Mouse (Mus musculus) cerebellum, adult 2 months (tissue): ENCODE results near the gene Pde4dip. TPM values are rescaled to one million over a fixed set of nuclear protein-coding genes. Genes with fewer than 3 reads are reported as not detected.

Source experiments
- DNase-seq, 2 experiments: peaks; one replicate each; pipeline ENCODE4 v3.0.0; 2021
- H3K27ac ChIP-seq: fragments of 200-500 bp; 2 replicates; pipeline ENCODE4 v1.5.1; 2012; ENCODE audit warnings: low read length, control low read depth, inconsistent platforms; ENCODE audit not compliant: insufficient read depth
- H3K27me3 ChIP-seq: fragments of 200-500 bp; 2 replicates; pipeline ENCODE4 v1.6.1; 2012; ENCODE audit warnings: inconsistent platforms, mild to moderate bottlenecking, low read length, moderate library complexity; ENCODE audit not compliant: control insufficient read depth, insufficient read depth
- H3K4me1 ChIP-seq: fragments of 200-500 bp; 2 replicates; pipeline ENCODE4 v1.6.1; 2011; ENCODE audit warnings: low read length; ENCODE audit not compliant: control insufficient read depth, insufficient read depth
- H3K4me3 ChIP-seq: fragments of 200-500 bp; replicated peaks from 2 replicates; pipeline ENCODE3; 2011; ENCODE audit warnings: mild to moderate bottlenecking, low read depth, low read length, control low read depth; ENCODE audit not compliant: insufficient read depth
- CTCF ChIP-seq: fragments of 200-500 bp; IDR thresholded peaks from 2 replicates; pipeline ENCODE4 v1.5.1; 2011; ENCODE audit warnings: low read depth, mild to moderate bottlenecking, control low read depth, low read length, moderate library complexity, borderline replicate concordance; ENCODE audit not compliant: insufficient read depth
- POLR2A ChIP-seq: fragments of 200-500 bp; IDR thresholded peaks from 2 replicates; pipeline ENCODE4 v1.6.1; 2011; ENCODE audit warnings: low read length, control low read depth, borderline replicate concordance; ENCODE audit not compliant: insufficient read depth
- WGBS: fragments of 180-500 bp; shearing (Covaris S2); methylation state at CpG from one replicate; pipeline ENCODE4 v1.1.7; 2018; 5-methylcytosine and 5-hydroxymethylcytosine counted together
- polyA plus RNA-seq: library from polyadenylated mRNA; depleted of rRNA; stranded (reverse); fragments of >200 nt; gene quantifications from 2 replicates; pipeline ENCODE4 v1.2.3, GENCODE M21; 2012

Gene Pde4dip
- polyA plus RNA-seq, 1 experiment = 88.6 TPM

- WGBS = 88% methylated on average over 7 of the region's 7 CpGs
- TF ChIP-seq CTCF (no peak), POLR2A (no peak)
- DNase-seq = no peak
- Histone ChIP-seq H3K27me3 (no peaks in the 10 kb centered on the region), H3K4me1 (no peaks in the 10 kb centered on the region), H3K4me3 (no peak within 1 kb of the TSS), H3K27ac (no peak within 1 kb of the TSS)
These were observed 213.8 kb downstream of the Pde4dip start, which contains the start of gene Gm17651 for GRCm38 (mm10) chr3:97674644-97675110. Gm17651 (minus strand) TSS chr3:97674694.

- Histone ChIP-seq H3K4me3 (no peak overlapping the region), H3K27me3 (no peaks in the 10 kb centered on the region), H3K27ac (no peak overlapping the region), H3K4me1 (no peaks in the 10 kb centered on the region)
- WGBS = 92% methylated on average over 14 of the region's 14 CpGs
- no peak for DNase-seq
- TF ChIP-seq POLR2A (no peak), CTCF (no peak)
These were observed 221.3 kb downstream of the Pde4dip start for GRCm38 (mm10) chr3:97667093-97667675.

GRCm38 (mm10) chr3:97666154-97666553 lies 222.4 kb downstream of the Pde4dip start:
- DNase-seq = no peak
- Histone ChIP-seq H3K4me3 (no peak overlapping the region), H3K4me1 (no peaks in the 10 kb centered on the region), H3K27ac (no peak overlapping the region), H3K27me3 (no peaks in the 10 kb centered on the region)
- WGBS = 65% methylated on average over 8 of the region's 8 CpGs
- TF ChIP-seq POLR2A (no peak), CTCF (no peak)

GRCm38 (mm10) chr3:97665525-97665924 lies 223.0 kb downstream of the Pde4dip start:
- no peak overlapping the region for H3K4me3 ChIP-seq
- no peaks in the 10 kb centered on the region for H3K4me1 ChIP-seq
- no peak for TF ChIP-seq CTCF
- no peak for TF ChIP-seq POLR2A
- DNase-seq = no peak
- H3K27me3 ChIP-seq = no peaks in the 10 kb centered on the region
- no peak overlapping the region for H3K27ac ChIP-seq
- WGBS = 93% methylated on average over 9 of the region's 9 CpGs

- DNase-seq = no peak
- Histone ChIP-seq H3K4me1 (no peaks in the 10 kb centered on the region; the same call in 1 of the 2 replicates), H3K27ac (no peak overlapping the region), H3K4me3 (no peak overlapping the region), H3K27me3 (no peaks in the 10 kb centered on the region)
- 76% methylated on average over 8 of the region's 8 CpGs for WGBS
- no peak for TF ChIP-seq CTCF
These were observed 227.3 kb downstream of the Pde4dip start for GRCm38 (mm10) chr3:97661206-97661605.

- H3K27me3 ChIP-seq = no peaks in the 10 kb centered on the region
- H3K4me1 ChIP-seq = no peaks in the 10 kb centered on the region; the same call in 1 of the 2 replicates
- H3K27ac ChIP-seq = no peak overlapping the region
- peak in 1 of 2 experiments; percentile 15 for DNase-seq
- 83% methylated on average over 7 of the region's 7 CpGs for WGBS
- no peak overlapping the region for H3K4me3 ChIP-seq
- no peak for TF ChIP-seq POLR2A
- TF ChIP-seq CTCF = no peak
These were observed 228.8 kb downstream of the Pde4dip start for GRCm38 (mm10) chr3:97659746-97660145.

GRCm38 (mm10) chr3:97658426-97659193 lies 229.9 kb downstream of the Pde4dip start:
- no peaks in the 10 kb centered on the region for H3K27me3 ChIP-seq
- H3K27ac ChIP-seq = peak overlapping the region; percentile 80
- no peaks in the 10 kb centered on the region; the same call in 1 of the 2 replicates for H3K4me1 ChIP-seq
- DNase-seq = peak in 1 of 2 experiments; percentile 41
- TF ChIP-seq POLR2A (no peak), CTCF (no peak)
- 1% methylated on average over 45 of the region's 50 CpGs for WGBS
- peak overlapping the region; percentile 98 for H3K4me3 ChIP-seq

- DNase-seq = peak; percentile 98
- H3K4me3 ChIP-seq = peak within 1 kb of the TSS; percentile 98
- no peaks in the 10 kb centered on the region for H3K27me3 ChIP-seq
- H3K4me1 ChIP-seq = no peaks in the 10 kb centered on the region; the same call in 1 of the 2 replicates
- H3K27ac ChIP-seq = peak within 1 kb of the TSS; percentile 80
- under 1% methylated on average over 51 of the region's 51 CpGs for WGBS
- TF ChIP-seq POLR2A (peak; percentile 85), CTCF (no peak)
These were observed 230.7 kb downstream of the Pde4dip start, which contains the start of gene Prkab2 for GRCm38 (mm10) chr3:97657655-97658411. Prkab2 (plus strand) TSS chr3:97658193.
